Mouse (Mus musculus) urinary bladder, adult 2 months (tissue): ENCODE data around the gene Madcam1. TPM values are rescaled to one million over a fixed set of nuclear protein-coding genes. Genes with fewer than 3 reads are reported as not detected.

Experiments used
- DNase-seq: peaks from one replicate; pipeline ENCODE4 v3.0.0; 2022; ENCODE audit warnings: low spot score
- polyA plus RNA-seq: library from polyadenylated mRNA; depleted of rRNA; stranded (reverse); fragments of >200 nt; gene quantifications from 2 replicates; pipeline ENCODE4 v1.2.3, GENCODE M21; 2012

The Madcam1 gene
- polyA plus RNA-seq, 1 experiment: not detected

DNA sequence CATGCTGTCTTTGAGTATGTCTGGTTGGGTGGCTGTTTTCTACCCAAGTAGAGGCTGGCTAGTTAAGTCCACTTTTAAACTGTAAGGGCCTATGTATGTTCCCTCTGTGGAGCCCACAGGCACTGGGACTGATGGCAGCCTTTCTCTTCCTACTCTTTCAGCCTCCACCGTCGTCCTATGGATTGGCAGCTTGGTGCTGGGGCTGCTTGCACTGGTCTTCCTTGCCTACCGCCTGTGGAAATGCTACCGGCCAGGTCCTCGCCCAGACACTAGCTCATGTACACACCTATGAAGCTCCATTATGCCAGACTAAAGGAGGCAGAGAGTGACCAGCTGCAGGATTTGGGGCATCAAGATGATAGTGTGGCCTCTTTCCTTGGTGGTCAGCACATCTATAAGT, 3.7 kb downstream of the Madcam1 start:
- DNase-seq: no peak

DNA sequence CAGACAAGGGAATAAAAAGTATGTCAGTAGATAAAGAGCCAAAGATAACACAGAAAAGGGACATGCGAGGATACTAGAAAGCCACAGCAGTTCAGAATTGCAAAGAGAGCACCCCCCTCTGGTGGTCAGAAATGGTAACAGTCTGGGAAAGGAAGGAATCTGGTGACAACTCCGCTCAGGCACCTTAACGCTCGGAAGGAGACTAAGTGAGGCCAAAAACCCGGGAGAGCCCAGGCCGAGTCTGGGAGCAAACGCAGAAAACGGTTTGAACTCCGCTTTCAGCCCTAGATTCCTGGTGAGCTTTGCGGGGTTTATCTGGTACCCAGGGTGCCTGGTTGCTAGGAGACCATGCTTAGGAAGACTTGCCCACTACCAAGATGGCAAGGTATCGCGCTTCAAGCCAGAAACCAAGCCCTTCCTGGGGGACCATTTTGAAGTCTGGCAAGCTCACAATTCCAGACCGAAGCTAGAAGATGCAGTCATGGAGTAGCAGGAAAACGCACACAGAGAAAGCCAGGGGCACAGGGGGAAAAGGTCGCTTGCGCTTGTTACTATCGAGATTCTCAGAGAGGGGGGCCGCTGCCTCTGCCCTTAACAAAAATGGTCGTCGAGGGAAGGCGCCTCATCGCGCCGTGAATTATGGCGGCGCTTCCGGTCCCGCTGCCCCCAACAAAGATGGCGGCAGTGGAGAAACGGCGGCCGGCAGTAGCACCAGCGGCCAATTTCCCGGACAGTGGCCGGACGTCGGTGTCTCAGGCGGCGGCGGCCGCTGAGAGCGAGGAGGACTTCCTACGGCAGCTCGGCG, 4.6 kb downstream of the Madcam1 start, which contains the start of gene Tpgs1:
Tpgs1 (plus strand) TSS at position 599 of the 805 bp plus-strand sequence.
- peak; percentile 76 for DNase-seq

- DNase-seq: peak; percentile 73
These were observed 5.3 kb downstream of the Madcam1 start for GRCm38 (mm10) chr10:79669576-79670057.

DNA sequence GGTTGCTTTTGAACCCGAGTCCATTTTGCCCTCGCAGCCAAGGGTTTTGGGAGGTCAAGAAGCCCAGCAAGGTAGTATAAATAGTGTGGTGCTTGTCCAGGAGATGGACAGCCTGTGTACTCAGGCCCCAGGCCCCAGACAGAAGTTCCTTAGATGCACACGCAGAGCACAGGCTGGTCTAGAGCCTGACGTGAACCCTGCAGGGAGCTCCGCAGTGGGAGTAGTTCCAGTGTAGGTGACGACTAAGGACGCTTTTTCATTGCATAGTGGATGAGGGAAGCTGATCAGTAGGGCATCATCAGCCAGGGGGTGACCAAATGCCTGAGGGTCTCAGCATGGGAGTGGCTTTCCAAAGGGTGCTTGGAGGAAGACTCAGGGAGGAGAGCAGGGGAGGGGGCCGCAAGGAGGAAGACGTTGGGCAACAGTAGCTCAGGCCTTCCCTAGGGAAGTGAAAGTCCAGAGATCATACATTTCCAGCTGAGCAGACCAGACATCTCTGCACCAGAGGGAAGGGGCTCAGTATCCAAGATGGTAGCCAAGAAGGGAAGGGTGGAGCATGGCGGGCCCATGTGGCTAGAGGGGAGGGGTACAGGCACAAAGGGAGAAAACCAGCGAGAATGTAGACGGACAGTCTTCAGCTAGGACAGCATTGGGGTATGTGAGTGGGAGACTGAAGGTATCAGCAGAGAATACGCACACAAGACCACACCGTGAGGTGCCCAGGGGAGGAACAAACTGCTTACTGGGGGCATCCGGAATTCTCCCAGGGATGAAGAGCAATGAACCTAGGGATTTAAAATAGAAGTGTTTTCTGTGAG, 5.9 kb downstream of the Madcam1 start:
- DNase-seq: no peak

DNA sequence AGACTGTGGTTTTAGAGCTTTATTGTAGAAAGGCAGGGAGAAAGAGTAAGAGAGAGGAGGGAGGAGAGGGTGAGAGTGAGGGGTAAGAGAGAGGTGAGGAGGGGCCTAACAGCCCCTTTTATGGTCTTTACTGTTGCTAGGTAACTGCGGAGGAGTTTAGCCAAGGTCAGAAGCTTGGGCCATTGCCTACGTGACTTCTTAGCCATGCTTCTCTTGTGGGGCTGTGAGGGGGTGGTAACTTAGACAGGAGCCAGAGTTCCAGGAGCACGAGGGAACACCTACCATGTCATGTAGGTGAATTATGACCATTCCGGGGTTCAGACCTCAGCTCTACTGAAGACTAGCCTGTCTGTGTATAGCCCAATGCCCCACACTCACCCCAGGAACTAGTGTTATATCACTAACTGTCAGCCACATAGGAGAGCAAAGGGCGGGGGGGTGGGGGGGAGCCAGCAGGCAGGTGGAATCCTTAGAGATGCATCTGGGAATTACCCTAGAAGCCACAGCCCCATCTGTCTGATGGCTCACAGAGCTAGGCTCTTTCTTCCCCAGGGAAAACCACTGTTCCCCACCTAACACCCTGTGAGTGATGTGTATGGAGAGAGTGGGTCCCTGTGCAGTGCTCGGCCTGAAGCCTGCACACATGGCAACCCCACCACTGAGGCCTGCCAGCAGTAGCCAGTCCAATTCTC, 7.2 kb downstream of the Madcam1 start:
- DNase-seq: no peak

- DNase-seq: no peak
These were observed 7.7 kb downstream of the Madcam1 start for GRCm38 (mm10) chr10:79672088-79672455.

GRCm38 (mm10) chr10:79673054-79673453, 8.7 kb downstream of the Madcam1 start:
- no peak for DNase-seq

DNA sequence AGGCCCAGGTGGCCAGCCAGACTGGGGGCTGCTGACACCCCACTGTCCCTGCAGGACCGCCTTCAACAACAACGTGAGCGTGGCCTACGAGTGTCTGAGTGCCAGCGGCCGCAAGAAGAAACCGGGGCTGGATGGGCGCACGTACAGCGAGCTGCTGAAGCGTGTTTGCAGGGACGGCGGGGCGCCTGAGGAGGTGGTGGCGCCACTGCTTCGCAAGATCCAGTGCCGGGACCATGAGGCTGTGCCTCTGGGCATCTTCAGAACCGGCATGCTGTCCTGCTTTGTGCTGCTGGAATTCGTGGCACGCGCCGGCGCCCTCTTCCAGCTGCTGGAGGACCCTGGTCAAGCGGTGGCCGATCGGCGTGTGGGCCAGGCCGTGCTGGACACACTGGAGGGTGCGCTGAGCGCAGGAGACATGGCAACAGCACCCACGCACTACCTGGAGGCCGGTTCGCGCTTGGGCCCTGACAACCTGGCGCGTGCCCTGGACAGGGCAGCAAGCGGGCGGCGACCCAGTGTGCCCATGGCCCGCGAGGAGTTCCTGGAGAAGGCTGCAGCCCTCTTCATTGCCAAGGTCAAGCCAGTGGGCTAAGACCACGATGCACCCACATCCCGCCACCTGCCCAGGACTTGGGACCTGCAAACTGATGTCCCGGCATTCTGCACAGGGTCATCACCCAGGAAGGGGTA, 11.1 kb downstream of the Madcam1 start:
- no peak for DNase-seq

DNA sequence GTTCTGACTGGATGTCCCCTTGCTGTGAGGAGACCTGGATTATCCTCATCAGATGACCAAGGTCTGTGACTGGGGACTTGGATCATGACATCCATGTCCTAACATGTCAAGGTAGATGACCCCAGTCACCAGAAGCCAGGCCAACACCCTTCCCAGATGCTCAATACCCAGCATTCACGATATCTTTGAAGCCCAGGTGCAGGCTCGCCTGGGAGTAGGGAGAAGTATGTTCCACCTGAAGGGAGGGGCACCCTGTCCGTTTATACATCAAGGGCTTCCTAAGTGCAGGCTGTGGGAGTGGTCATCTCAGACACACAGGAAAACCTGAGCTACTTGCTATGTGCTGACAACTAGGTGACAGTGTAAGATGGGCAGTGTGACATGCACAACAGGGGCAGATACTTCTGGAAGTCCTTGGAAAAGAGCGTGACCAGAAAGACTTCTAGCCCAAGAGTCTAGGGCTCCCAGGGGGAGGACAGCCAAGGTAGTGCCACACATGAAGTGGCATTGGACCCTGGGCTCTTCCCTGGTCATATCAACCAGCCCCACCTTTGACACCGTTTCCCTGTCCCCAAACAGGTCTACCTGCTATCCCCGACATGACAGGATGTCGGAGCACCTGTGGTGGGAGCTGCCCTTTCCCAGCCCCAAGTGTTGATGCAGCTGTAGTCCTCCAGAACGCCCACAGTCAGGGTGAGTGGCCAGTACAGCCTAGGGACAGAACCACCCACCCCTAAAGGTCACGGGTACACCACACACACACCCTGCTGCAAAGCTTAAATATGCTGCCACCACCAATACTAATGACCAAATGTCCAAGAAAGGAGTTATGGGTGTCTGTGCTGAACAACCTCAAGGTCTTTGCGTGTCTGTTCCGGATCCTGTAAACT, 16.5 kb downstream of the Madcam1 start:
- DNase-seq: no peak

GRCm38 (mm10) chr10:79681591-79682245, 17.4 kb downstream of the Madcam1 start, which contains the start of gene Cdc34:
TSS of gene Cdc34 (plus strand) at chr10:79682195.
- peak; percentile 98 for DNase-seq

DNA sequence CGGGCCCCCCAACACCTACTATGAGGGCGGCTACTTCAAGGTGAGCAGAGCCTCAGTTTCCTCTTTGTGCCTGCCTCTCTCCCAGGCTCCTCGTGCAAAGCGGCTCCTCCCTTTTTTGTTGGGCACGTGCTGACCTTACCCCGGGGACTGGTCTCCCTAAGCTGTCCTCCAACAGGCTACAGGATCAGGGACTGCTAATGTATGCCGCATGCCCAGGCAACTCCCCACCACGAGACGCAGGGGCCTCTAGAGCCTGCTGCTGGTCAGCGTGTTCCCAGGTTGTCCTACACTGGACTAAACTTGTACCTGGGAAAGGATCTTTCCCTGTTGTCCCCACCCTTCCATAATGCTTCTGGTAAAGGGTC, 18.2 kb downstream of the Madcam1 start:
- no peak for DNase-seq

- DNase-seq: no peak
These were observed 18.7 kb downstream of the Madcam1 start for GRCm38 (mm10) chr10:79682916-79683582.

GRCm38 (mm10) chr10:79683726-79684640, 19.6 kb downstream of the Madcam1 start:
- no peak for DNase-seq

DNA sequence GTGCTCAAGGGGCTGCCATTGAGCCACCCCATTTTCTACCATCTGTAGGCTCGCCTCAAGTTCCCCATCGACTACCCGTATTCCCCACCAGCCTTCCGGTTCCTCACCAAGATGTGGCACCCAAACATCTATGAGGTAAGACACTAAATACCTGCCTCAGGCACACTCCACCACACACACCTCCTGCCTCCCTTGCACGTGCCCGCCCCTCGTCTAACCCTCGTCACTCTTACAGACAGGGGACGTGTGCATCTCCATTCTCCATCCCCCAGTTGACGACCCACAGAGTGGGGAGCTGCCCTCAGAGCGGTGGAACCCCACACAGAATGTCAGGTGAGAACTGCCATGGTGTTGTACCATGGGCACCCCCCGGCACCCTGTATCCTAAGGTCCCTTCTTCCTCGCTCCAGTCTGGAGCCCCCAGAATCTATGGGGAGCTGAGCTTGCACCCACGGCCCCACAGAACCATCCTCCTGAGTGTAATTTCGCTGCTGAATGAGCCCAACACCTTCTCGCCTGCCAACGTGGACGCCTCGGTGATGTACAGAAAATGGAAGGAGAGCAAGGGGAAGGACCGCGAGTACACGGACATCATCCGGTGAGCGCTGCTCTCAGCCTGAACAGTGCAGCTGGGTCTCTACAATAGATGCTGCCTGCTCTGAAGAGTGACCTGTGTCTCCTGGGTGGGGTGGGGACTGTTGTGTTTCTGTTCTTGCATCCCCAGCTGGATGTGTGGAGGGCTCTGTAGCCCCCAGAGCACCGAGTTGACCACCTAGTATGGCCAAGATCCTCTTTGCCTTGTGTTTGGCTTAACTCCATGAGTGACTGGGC, 20.6 kb downstream of the Madcam1 start:
- DNase-seq: no peak

DNA sequence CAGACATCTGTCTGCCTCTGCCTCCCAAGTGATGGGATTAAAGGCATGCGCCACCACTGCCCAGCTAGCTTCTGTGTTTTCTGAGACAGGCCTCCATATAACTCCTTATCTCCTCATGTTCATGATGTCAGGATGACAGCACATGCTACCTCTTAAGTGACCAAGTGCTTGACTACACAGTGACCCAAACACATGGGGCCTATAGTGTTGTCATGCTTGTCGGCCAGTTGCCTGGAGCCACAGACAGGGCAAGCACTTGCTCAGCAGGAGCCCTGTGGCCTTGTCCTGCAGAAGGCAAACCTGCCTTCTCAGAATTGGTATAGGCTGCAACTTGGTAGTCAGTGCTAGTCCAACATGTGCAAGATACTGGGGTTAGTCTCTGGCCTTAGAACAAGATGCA, 21.9 kb downstream of the Madcam1 start:
- DNase-seq: no peak

GRCm38 (mm10) chr10:79686691-79687090, 22.3 kb downstream of the Madcam1 start:
- DNase-seq: no peak

GRCm38 (mm10) chr10:79687513-79687912, 23.2 kb downstream of the Madcam1 start:
- DNase-seq: no peak
